Mouse (Mus musculus): Measurements from ENCODE around the gene Gna12. TPM values are rescaled to one million over a fixed set of nuclear protein-coding genes. Genes with fewer than 3 reads are reported as not detected.

The Gna12 gene
- polyA plus RNA-seq, 1 experiment from 2014 or later = 17.2 TPM

DNA sequence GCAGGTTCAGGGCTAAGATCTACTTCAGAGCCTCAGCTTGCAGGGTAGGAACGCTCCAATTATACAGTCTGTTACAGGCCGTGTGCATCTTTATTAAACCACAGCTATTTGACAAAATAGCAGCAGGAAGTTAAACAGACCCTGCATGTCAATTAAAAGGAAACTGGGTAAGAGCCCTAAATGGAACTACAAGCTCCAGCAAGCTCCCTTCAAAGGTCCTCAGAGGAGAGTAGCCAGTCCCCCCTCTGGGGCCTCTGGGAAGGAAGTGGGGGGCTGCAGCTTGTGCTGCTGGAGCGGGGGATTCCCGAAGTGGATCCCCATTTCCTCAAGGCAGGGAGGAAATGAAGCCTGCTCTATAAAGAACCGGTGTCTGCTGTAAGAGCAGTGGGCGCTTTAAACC is 58.6 kb downstream of the Gna12 start:
- Histone ChIP-seq H3K27me3 (ENCODE audit: control insufficient read depth, insufficient read depth, low read length) (no peaks in the 10 kb centered on the region), H3K4me1 (replicated peaks; ENCODE audit: control insufficient read depth, insufficient read depth, low read length) (peaks cover 19% of the 10 kb centered on the region), H3K27ac (ENCODE audit: low read depth, low read length) (no peak overlapping the region), H3K9ac (ENCODE audit: low read depth, low read length) (no peak overlapping the region), H3K4me3 (ENCODE audit: low read depth, low read length) (no peak overlapping the region), H3K9me3 (ENCODE audit: control insufficient read depth, low read length) (no peaks in the 10 kb centered on the region), H3K36me3 (ENCODE audit: control insufficient read depth, insufficient read depth, low read length) (no peaks in the 10 kb centered on the region), H3K4me2 (replicated peaks; ENCODE audit: low read depth, low read length) (no peak overlapping the region)
- DNase-seq (ENCODE audit: low spot score) = no peak
- ATAC-seq (ENCODE audit: low FRiP score) = no peak
- WGBS = 74% methylated on average over 6 of the region's 6 CpGs

DNA sequence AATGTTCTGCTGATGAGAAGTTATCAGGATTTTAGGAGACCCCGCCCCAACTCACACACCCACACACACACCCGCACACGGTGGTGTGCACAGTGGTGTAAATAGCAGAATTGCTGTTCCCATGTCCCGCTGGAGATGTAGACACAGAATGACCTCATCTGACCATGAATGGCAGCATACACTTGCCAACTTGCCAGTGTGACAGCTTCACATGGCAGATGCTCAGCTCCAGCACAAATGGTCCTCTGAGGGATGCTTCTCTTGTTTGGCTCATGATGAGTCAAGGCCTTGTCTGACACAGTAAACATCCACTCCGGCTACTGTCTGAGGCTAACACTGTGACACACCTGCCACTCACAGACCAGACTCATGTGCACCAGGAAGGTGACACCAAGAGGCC is 61.9 kb downstream of the Gna12 start:
- 83% methylated on average over 5 of the region's 5 CpGs for WGBS
- no peaks in the 10 kb centered on the region for H3K9me3 ChIP-seq (ENCODE audit: control insufficient read depth, low read length)
- peak overlapping the region; percentile 64 for H3K9ac ChIP-seq (ENCODE audit: low read depth, low read length)
- H3K4me2 ChIP-seq (replicated peaks; ENCODE audit: low read depth, low read length) = no peak overlapping the region
- H3K4me1 ChIP-seq (replicated peaks; ENCODE audit: control insufficient read depth, insufficient read depth, low read length) = peaks cover 19% of the 10 kb centered on the region
- H3K36me3 ChIP-seq (ENCODE audit: control insufficient read depth, insufficient read depth, low read length) = peaks cover 2% of the 10 kb centered on the region; the same call in 1 of the 2 replicates
- ATAC-seq (ENCODE audit: low FRiP score) (0 out of 2 replicates have a peak, but pooled peaks have one; percentile 38), DNase-seq (ENCODE audit: low spot score) (peak; percentile 23)
- H3K27me3 ChIP-seq (ENCODE audit: control insufficient read depth, insufficient read depth, low read length) = no peaks in the 10 kb centered on the region
- no peak overlapping the region for H3K4me3 ChIP-seq (ENCODE audit: low read depth, low read length)
- H3K27ac ChIP-seq (ENCODE audit: low read depth, low read length) = peak overlapping the region; percentile 93

DNA sequence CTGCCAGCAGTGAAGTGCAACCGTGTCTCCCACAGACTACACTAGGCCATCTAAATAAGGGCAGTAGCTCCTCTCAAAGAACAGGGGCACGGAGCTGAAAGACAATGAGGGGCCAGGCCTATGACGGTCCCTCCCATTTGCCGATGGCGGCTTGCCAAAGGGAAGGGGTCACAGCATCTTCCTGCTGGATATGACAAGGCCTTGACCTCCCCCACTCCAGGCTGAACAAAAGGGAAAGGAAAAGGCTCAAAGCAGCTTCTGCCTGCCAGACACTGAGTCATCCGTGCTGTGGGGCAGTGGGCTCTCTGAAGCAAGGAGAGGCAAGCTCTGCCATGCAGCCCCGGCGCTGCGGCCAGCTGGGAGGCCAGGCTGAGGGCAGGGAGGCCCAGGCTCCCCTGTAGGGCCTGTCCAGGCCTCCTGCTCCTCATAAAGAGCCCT is 62.5 kb downstream of the Gna12 start:
- Histone ChIP-seq H3K27me3 (ENCODE audit: control insufficient read depth, insufficient read depth, low read length) (no peaks in the 10 kb centered on the region), H3K4me1 (replicated peaks; ENCODE audit: control insufficient read depth, insufficient read depth, low read length) (peaks cover 19% of the 10 kb centered on the region), H3K9me3 (ENCODE audit: control insufficient read depth, low read length) (no peaks in the 10 kb centered on the region), H3K9ac (ENCODE audit: low read depth, low read length) (peak overlapping the region; percentile 64), H3K27ac (ENCODE audit: low read depth, low read length) (peak overlapping the region; percentile 93), H3K4me2 (replicated peaks; ENCODE audit: low read depth, low read length) (no peak overlapping the region), H3K36me3 (ENCODE audit: control insufficient read depth, insufficient read depth, low read length) (peaks cover 2% of the 10 kb centered on the region; the same call in 1 of the 2 replicates), H3K4me3 (ENCODE audit: low read depth, low read length) (no peak overlapping the region)
- WGBS = 16% methylated on average over 9 of the region's 9 CpGs
- ATAC-seq (ENCODE audit: low FRiP score) (peak; percentile 66), DNase-seq (ENCODE audit: low spot score) (peak; percentile 68)

DNA sequence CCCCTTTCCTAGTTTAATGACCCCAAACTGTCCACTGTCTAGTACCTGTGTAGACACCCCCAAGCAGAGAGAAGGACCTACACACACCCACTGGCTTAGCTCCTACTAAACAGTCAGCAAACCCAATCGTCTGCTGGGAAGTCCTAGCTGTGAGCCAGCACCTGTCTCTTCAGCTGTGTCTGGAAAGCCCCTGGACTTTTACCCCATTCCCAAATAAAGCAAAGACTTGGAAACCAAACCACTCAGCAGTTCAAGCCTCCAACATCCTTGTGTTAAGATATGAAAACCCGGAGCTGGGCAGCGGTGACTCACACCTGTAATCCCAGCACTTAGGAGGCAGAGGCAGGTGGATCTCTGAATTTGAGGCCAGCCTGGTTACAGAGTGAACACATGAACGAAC is 63.7 kb downstream of the Gna12 start:
- no peak for DNase-seq (ENCODE audit: low spot score)
- Histone ChIP-seq H3K4me2 (replicated peaks; ENCODE audit: low read depth, low read length) (no peak overlapping the region), H3K9me3 (ENCODE audit: control insufficient read depth, low read length) (no peaks in the 10 kb centered on the region), H3K4me1 (replicated peaks; ENCODE audit: control insufficient read depth, insufficient read depth, low read length) (peaks cover 19% of the 10 kb centered on the region), H3K36me3 (ENCODE audit: control insufficient read depth, insufficient read depth, low read length) (peaks cover 2% of the 10 kb centered on the region; the same call in 1 of the 2 replicates), H3K27me3 (ENCODE audit: control insufficient read depth, insufficient read depth, low read length) (no peaks in the 10 kb centered on the region), H3K4me3 (ENCODE audit: low read depth, low read length) (no peak overlapping the region), H3K27ac (ENCODE audit: low read depth, low read length) (no peak overlapping the region), H3K9ac (ENCODE audit: low read depth, low read length) (no peak overlapping the region)
- no peak for ATAC-seq (ENCODE audit: low FRiP score)
- 93% methylated on average over 4 of the region's 4 CpGs for WGBS

DNA sequence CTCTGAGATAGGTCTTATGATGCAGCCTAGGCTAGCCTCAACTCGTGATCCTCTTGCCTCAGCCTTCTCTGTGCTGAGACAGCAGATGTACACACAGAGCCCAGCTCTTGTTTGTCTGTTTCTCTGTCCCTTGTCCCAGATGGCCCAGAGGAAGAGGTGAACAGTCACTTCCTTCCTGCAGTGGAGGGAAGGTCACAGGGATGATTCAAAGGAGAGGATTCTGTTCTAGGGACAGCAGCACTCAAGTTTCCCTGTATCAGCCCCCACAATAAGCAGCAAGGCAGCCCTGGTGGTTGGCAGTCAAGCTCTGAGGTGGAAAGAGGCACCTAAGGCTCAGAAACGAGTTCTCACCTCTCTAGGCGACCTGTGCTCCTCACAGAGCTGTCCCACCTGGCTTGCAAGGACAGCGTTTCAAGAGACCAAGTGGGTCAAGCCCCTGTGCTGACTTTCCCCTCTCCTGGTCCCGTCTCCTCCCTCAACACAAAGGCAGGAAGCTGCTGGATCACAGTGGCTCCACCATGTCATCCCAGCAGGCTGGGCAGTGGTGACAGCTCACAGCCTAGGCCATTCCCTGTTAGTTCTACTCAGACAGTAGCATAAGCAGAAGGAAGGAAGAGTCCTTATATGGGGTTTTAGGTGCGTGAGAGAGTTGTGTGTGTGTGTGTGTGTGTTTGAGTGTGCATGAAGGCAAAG is 65.2 kb downstream of the Gna12 start:
- Histone ChIP-seq H3K4me2 (replicated peaks; ENCODE audit: low read depth, low read length) (no peak overlapping the region), H3K4me3 (ENCODE audit: low read depth, low read length) (no peak overlapping the region), H3K4me1 (replicated peaks; ENCODE audit: control insufficient read depth, insufficient read depth, low read length) (peaks cover 17% of the 10 kb centered on the region), H3K27me3 (ENCODE audit: control insufficient read depth, insufficient read depth, low read length) (no peaks in the 10 kb centered on the region), H3K9me3 (ENCODE audit: control insufficient read depth, low read length) (no peaks in the 10 kb centered on the region), H3K36me3 (ENCODE audit: control insufficient read depth, insufficient read depth, low read length) (peaks cover 4% of the 10 kb centered on the region), H3K27ac (ENCODE audit: low read depth, low read length) (0 out of 2 replicates have a peak overlapping the region, but pooled peaks have one; percentile 39), H3K9ac (ENCODE audit: low read depth, low read length) (no peak overlapping the region)
- WGBS = 76% methylated on average over 6 of the region's 6 CpGs
- no peak for DNase-seq (ENCODE audit: low spot score)
- no peak for ATAC-seq (ENCODE audit: low FRiP score)

DNA sequence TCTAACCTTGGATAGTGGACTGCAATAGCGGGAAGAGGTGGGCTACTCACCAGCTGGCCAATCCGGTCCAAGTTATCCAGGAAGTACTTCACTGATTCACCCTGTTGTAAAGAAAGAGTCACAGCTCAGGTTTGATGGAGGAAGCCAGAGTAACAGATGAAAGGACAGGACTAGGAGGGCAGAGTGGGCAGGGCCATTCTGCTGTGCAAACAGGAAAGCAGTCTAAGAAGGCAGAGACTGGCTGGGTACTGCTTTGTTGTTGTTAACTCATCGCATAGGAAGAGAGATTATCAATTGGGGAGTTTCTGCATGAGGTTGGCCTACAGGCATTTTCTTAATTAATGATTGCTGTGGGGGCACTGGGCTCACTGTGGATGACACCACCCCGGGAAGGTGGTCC is 67.7 kb downstream of the Gna12 start:
- Histone ChIP-seq H3K9me3 (ENCODE audit: control insufficient read depth, low read length) (no peaks in the 10 kb centered on the region), H3K27ac (ENCODE audit: low read depth, low read length) (no peak overlapping the region), H3K36me3 (ENCODE audit: control insufficient read depth, insufficient read depth, low read length) (peaks cover 6% of the 10 kb centered on the region), H3K9ac (ENCODE audit: low read depth, low read length) (no peak overlapping the region), H3K4me3 (ENCODE audit: low read depth, low read length) (no peak overlapping the region), H3K4me2 (replicated peaks; ENCODE audit: low read depth, low read length) (no peak overlapping the region), H3K4me1 (replicated peaks; ENCODE audit: control insufficient read depth, insufficient read depth, low read length) (no peaks in the 10 kb centered on the region), H3K27me3 (ENCODE audit: control insufficient read depth, insufficient read depth, low read length) (no peaks in the 10 kb centered on the region)
- no peak for ATAC-seq (ENCODE audit: low FRiP score)
- no peak for DNase-seq (ENCODE audit: low spot score)
- WGBS = 92% methylated on average over 4 of the region's 4 CpGs

DNA sequence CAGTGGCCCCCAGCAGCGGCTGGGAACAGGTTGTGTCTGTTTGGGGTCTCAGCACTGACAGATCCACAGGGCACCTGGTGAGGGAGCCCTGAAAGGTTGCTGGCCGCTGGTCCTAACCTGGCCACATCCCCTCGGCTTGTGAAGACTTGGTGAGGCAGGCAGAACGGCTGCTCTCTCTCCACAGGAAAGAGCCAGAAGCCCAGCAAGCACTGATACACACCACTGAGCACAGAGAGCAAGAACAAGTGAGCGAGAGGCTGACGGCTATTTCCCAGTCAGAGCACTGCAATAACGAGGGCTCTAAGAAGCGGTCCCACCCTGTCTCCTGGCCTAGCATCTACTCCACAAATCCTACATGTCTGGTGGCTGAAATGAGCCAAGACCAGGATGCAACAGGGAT is 71.4 kb downstream of the Gna12 start:
- Histone ChIP-seq H3K27me3 (ENCODE audit: control insufficient read depth, insufficient read depth, low read length) (no peaks in the 10 kb centered on the region), H3K4me1 (replicated peaks; ENCODE audit: control insufficient read depth, insufficient read depth, low read length) (no peaks in the 10 kb centered on the region), H3K4me2 (replicated peaks; ENCODE audit: low read depth, low read length) (no peak overlapping the region), H3K4me3 (ENCODE audit: low read depth, low read length) (no peak overlapping the region), H3K9ac (ENCODE audit: low read depth, low read length) (no peak overlapping the region), H3K27ac (ENCODE audit: low read depth, low read length) (no peak overlapping the region), H3K9me3 (ENCODE audit: control insufficient read depth, low read length) (no peaks in the 10 kb centered on the region), H3K36me3 (ENCODE audit: control insufficient read depth, insufficient read depth, low read length) (peaks cover 6% of the 10 kb centered on the region)
- 86% methylated on average over 8 of the region's 8 CpGs for WGBS
- DNase-seq (ENCODE audit: low spot score) (no peak), ATAC-seq (ENCODE audit: low FRiP score) (no peak)

DNA sequence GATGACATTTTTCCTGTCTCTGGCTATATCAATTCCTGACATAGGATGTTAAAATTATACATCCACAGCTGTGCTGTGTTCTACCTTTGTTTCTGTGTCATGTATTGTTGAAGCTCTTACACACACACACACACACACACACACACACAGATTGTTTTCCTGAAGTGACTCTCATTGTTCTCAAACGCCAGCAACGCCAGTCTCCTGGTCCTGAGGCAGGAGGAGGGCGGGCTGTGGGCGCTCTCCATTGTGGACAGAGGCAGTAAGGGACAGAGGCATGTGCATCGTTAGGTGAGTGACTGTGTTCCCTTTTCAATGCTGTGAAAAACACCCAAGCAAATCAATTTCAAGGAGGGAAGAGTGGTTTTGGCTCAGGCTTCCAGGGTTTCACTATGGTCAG is 77.0 kb downstream of the Gna12 start:
- Histone ChIP-seq H3K9me3 (ENCODE audit: control insufficient read depth, low read length) (no peaks in the 10 kb centered on the region), H3K27ac (ENCODE audit: low read depth, low read length) (no peak overlapping the region), H3K36me3 (ENCODE audit: control insufficient read depth, insufficient read depth, low read length) (no peaks in the 10 kb centered on the region), H3K4me1 (replicated peaks; ENCODE audit: control insufficient read depth, insufficient read depth, low read length) (no peaks in the 10 kb centered on the region), H3K4me2 (replicated peaks; ENCODE audit: low read depth, low read length) (no peak overlapping the region), H3K9ac (ENCODE audit: low read depth, low read length) (no peak overlapping the region), H3K4me3 (ENCODE audit: low read depth, low read length) (no peak overlapping the region), H3K27me3 (ENCODE audit: control insufficient read depth, insufficient read depth, low read length) (no peaks in the 10 kb centered on the region)
- 63% methylated on average over 5 of the region's 5 CpGs for WGBS
- DNase-seq (ENCODE audit: low spot score) = no peak
- ATAC-seq (ENCODE audit: low FRiP score) = no peak

DNA sequence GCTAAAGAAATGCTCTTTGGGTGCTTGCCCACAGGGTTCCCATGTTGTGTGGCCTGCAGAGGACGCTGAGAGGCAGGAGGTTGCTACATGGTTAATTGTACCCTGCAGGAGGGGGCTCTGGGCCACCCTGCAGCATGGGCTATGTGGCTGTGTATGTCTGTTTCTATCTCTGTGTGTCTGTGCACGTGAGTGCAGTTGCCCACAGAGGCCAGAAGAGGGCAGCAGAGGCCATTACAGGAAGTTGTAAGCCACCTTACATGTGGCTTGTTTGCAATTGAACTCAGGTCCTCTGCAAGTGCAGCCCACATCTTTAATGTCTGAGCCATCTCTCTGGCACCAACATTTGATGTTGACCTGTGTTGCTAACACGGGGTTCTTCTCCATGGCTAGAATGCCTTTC is 77.6 kb downstream of the Gna12 start:
- 98% methylated on average over 3 of the region's 3 CpGs for WGBS
- Histone ChIP-seq H3K27ac (ENCODE audit: low read depth, low read length) (no peak overlapping the region), H3K36me3 (ENCODE audit: control insufficient read depth, insufficient read depth, low read length) (no peaks in the 10 kb centered on the region), H3K4me3 (ENCODE audit: low read depth, low read length) (no peak overlapping the region), H3K4me1 (replicated peaks; ENCODE audit: control insufficient read depth, insufficient read depth, low read length) (no peaks in the 10 kb centered on the region), H3K27me3 (ENCODE audit: control insufficient read depth, insufficient read depth, low read length) (no peaks in the 10 kb centered on the region), H3K9ac (ENCODE audit: low read depth, low read length) (no peak overlapping the region), H3K9me3 (ENCODE audit: control insufficient read depth, low read length) (no peaks in the 10 kb centered on the region), H3K4me2 (replicated peaks; ENCODE audit: low read depth, low read length) (no peak overlapping the region)
- ATAC-seq (ENCODE audit: low FRiP score) (no peak), DNase-seq (ENCODE audit: low spot score) (peak; percentile 22)

Measured in hindbrain, embryonic 11.5 days (tissue).